Mouse (Mus musculus) liver, embryonic 16.5 days (tissue): ENCODE results near the gene Ptma. TPM values are rescaled to one million over a fixed set of nuclear protein-coding genes. Genes with fewer than 3 reads are reported as not detected.

Experiments used
- ATAC-seq: fragments of 200-750 bp; cut with Nextera tagmentation; 2 replicates; pipeline ENCODE4 v1.8.0; 2017; ENCODE audit warnings: low read depth, mild to moderate bottlenecking, moderate number of reproducible peaks, moderate library complexity
- H3K27ac ChIP-seq: fragments of 300-500 bp; sonication (generic); 2 replicates; pipeline ENCODE4 v1.5.1; 2014; ENCODE audit warnings: mild to moderate bottlenecking, low read length
- H3K27me3 ChIP-seq: fragments of 300-500 bp; sonication (generic); 2 replicates; pipeline ENCODE4 v1.6.1; 2014; ENCODE audit warnings: low read depth, low read length, mixed read lengths; ENCODE audit not compliant: control insufficient read depth, insufficient read depth
- H3K36me3 ChIP-seq: fragments of 300-500 bp; sonication (generic); 2 replicates; pipeline ENCODE4 v1.6.1; 2014; ENCODE audit warnings: mild to moderate bottlenecking; ENCODE audit not compliant: control insufficient read depth, insufficient read depth
- H3K4me1 ChIP-seq: fragments of 300-500 bp; sonication (generic); 2 replicates; pipeline ENCODE4 v1.6.1; 2014; ENCODE audit warnings: low read depth, low read length, mixed read lengths; ENCODE audit not compliant: control insufficient read depth
- H3K4me2 ChIP-seq: fragments of 300-500 bp; sonication (generic); 2 replicates; pipeline ENCODE4 v1.6.1; 2014; ENCODE audit warnings: low read depth, low read length, mixed read lengths
- H3K4me3 ChIP-seq: fragments of 300-500 bp; sonication (generic); 2 replicates; pipeline ENCODE4 v1.5.1; 2014; ENCODE audit warnings: low read depth, mild to moderate bottlenecking, low read length
- H3K9ac ChIP-seq: fragments of 300-500 bp; sonication (generic); 2 replicates; pipeline ENCODE4 v1.6.1; 2014; ENCODE audit warnings: low read depth, low read length
- H3K9me3 ChIP-seq: fragments of 300-500 bp; sonication (generic); replicated peaks from 2 replicates; pipeline ENCODE4 v1.6.1; 2016; ENCODE audit warnings: low read length; ENCODE audit not compliant: control insufficient read depth
- WGBS: fragments of 180-500 bp; shearing (Covaris S2); extraction: QIAGEN DNeasy Blood & Tissue Kit; methylation state at CpG from one replicate; pipeline ENCODE4 v1.1.7; 2014; ENCODE audit not compliant: insufficient replicate concordance; 5-methylcytosine and 5-hydroxymethylcytosine counted together
- polyA plus RNA-seq: library from polyadenylated mRNA; unstranded; fragments of >200 nt; fragmentation: Nextera tagmentation; extraction: Ambion mirVana; gene quantifications from 2 replicates; pipeline ENCODE4 v1.2.1, GENCODE M21; 2015

The Ptma gene
- polyA plus RNA-seq, 1 experiment from 2014 or later = 500 TPM

DNA sequence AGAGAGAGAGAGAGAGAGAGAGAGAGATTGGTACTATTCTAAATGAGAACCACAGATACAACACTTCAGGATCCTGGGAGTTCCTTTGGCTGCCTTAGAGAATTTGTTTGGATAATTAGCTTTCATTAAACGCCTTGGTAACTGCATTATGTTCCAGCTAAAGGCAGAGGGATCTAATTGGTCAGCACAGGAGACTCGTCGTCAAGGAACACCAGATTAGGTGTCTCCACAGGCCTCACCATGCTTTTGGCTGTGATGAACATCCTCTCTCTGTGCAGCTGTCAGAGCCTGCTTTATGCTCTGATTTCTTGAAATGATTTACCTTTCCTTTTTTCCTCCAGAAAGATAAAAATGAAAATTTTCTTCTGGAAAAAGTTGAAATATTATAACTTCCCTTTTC, 20.3 kb downstream of the Ptma start:
- no peak overlapping the region for H3K4me3 ChIP-seq
- no peaks in the 10 kb centered on the region for H3K27me3 ChIP-seq
- no peak overlapping the region for H3K27ac ChIP-seq
- H3K4me1 ChIP-seq = no peaks in the 10 kb centered on the region; the same call in 1 of the 2 replicates
- no peak overlapping the region for H3K4me2 ChIP-seq
- H3K9ac ChIP-seq = no peak overlapping the region
- H3K36me3 ChIP-seq = 0 out of 2 replicates have a peak, but pooled peaks cover 10% of the 10 kb centered on the region
- WGBS = 69% methylated on average over 3 of the region's 3 CpGs
- ATAC-seq = no peak
- H3K9me3 ChIP-seq = no peaks in the 10 kb centered on the region

DNA sequence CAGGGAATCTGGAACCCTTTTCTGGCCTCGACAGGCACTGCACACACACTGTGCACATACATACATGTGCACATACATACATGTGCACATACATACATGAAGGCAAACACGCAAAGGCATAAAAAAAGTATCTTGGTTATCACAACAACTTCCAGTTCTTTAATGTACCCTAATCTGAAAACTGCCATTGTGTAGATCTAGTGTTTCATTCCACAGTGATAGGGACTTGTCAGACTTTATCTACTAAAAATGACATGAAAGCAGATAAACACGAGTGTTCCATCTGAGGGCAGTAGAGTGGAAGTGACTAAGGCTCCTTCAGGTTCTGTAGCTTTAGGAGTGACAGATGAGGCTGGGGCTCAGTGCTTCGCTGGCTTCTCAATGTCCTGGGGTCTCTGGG, 24.8 kb downstream of the Ptma start:
- no peaks in the 10 kb centered on the region; the same call in 1 of the 2 replicates for H3K4me1 ChIP-seq
- WGBS = 57% methylated on average over 4 of the region's 4 CpGs
- no peaks in the 10 kb centered on the region for H3K36me3 ChIP-seq
- H3K4me2 ChIP-seq = no peak overlapping the region
- ATAC-seq = no peak
- H3K4me3 ChIP-seq = no peak overlapping the region
- H3K27ac ChIP-seq = no peak overlapping the region
- no peaks in the 10 kb centered on the region for H3K9me3 ChIP-seq
- H3K27me3 ChIP-seq = no peaks in the 10 kb centered on the region
- no peak overlapping the region for H3K9ac ChIP-seq

DNA sequence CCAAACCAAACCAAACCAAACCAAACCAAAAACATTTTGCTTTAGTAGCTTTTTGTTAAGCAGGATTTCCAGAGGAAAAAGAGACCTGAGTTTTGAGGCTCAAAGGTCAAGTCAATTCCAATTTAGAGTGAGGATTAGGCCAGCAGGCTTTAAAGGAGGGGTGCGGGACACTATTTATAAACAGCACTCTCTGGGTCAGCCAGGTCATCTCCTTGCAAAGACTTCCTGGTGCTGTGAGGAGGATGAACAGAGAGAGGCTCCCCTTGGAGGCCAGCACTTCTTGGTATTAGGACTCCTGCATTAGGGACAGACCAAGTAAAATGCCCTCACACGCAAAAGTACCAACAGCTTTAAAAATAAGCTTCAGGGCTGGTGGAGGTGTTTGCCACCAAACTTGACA, 25.4 kb downstream of the Ptma start:
- Histone ChIP-seq H3K4me2 (no peak overlapping the region), H3K9me3 (no peaks in the 10 kb centered on the region), H3K4me3 (no peak overlapping the region), H3K9ac (no peak overlapping the region), H3K27ac (no peak overlapping the region), H3K36me3 (no peaks in the 10 kb centered on the region), H3K4me1 (no peaks in the 10 kb centered on the region; the same call in 1 of the 2 replicates), H3K27me3 (no peaks in the 10 kb centered on the region)
- ATAC-seq = no peak
- 73% methylated on average over 2 of the region's 2 CpGs for WGBS

DNA sequence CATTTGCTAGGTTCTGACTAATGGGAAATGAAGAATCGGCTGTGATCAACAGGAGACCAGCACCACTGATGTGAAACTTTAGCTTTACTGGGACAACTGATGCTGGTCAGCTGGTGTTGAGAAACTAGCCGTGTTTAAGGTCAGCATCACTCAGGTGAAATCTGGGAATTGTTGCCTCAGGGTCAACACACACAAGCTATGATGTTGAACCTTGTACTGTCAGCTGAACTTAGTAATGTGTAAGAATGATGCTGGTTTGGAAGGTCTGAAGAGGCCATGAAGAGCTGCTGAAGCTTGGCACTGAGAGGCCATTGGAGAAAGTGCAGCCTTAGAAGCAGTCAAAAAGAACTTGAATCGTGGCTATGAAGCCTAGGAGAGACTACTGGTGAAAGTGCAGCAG, 29.1 kb downstream of the Ptma start:
- peak; percentile 67 for ATAC-seq
- Histone ChIP-seq H3K27ac (peak overlapping the region; percentile 18; the same call in 1 of the 2 replicates), H3K4me3 (no peak overlapping the region), H3K9ac (no peak overlapping the region), H3K36me3 (no peaks in the 10 kb centered on the region), H3K9me3 (no peaks in the 10 kb centered on the region), H3K4me1 (peaks cover 10% of the 10 kb centered on the region), H3K4me2 (no peak overlapping the region), H3K27me3 (no peaks in the 10 kb centered on the region)
- WGBS = 59% methylated on average over 3 of the region's 3 CpGs

- H3K4me2 ChIP-seq = no peak overlapping the region
- peak; percentile 66 for ATAC-seq
- H3K36me3 ChIP-seq = no peaks in the 10 kb centered on the region
- H3K27ac ChIP-seq = peak overlapping the region; percentile 29; the same call in 1 of the 2 replicates
- H3K4me1 ChIP-seq = peaks cover 13% of the 10 kb centered on the region
- no peaks in the 10 kb centered on the region for H3K27me3 ChIP-seq
- H3K9me3 ChIP-seq = no peaks in the 10 kb centered on the region
- H3K9ac ChIP-seq = no peak overlapping the region
- WGBS = 28% methylated on average over 7 of the region's 7 CpGs
- no peak overlapping the region for H3K4me3 ChIP-seq
These were observed 31.3 kb downstream of the Ptma start for GRCm38 (mm10) chr1:86557872-86558271.

DNA sequence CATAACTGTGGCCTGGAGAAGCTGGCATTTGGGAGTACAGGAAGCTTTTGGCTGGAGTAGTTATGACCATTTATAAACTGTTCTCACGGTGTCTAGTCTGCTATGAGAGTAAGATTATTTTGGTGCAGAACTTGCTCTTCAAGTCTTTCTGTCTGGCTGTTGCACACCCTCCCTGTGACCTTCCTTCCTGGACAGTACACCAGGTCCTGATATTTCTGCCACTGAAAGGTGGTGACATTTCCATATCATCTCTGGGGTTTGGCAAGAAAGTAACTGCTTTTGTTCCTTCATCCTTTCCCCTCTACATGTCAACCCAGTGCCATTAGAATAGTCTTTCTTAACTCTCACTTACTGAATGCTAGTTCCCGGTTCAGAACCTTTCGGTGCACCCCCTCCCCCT, 32.7 kb downstream of the Ptma start:
- H3K4me3 ChIP-seq = no peak overlapping the region
- WGBS = 67% methylated on average over 3 of the region's 3 CpGs
- no peak overlapping the region for H3K4me2 ChIP-seq
- peaks cover 13% of the 10 kb centered on the region for H3K4me1 ChIP-seq
- no peaks in the 10 kb centered on the region for H3K9me3 ChIP-seq
- no peak for ATAC-seq
- H3K9ac ChIP-seq = no peak overlapping the region
- H3K27me3 ChIP-seq = no peaks in the 10 kb centered on the region
- no peak overlapping the region for H3K27ac ChIP-seq
- H3K36me3 ChIP-seq = no peaks in the 10 kb centered on the region

DNA sequence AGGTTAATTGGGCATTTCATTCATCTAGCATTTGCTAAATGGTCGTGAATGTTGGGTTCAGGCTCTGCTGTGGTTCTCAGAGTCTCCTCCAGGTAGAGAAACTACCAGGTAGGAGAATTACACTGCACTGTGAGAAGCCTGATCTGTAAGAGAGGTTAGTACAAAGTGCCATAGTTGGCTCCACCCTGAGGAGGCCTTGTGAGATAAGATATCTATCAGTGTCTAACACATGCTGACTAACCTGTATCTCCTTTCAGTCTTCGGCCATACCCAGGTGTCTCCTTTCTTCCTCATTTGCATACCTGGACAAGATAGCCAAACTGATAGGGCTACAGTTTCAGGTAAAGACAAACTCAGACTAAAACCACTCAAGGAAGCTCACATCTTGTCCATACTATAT, 36.1 kb downstream of the Ptma start:
- WGBS = 41% methylated on average over 2 of the region's 2 CpGs
- H3K27me3 ChIP-seq = no peaks in the 10 kb centered on the region
- no peak overlapping the region for H3K9ac ChIP-seq
- no peaks in the 10 kb centered on the region for H3K9me3 ChIP-seq
- H3K27ac ChIP-seq = no peak overlapping the region
- H3K4me2 ChIP-seq = no peak overlapping the region
- no peaks in the 10 kb centered on the region for H3K36me3 ChIP-seq
- ATAC-seq = no peak
- no peak overlapping the region for H3K4me3 ChIP-seq
- peaks cover 8% of the 10 kb centered on the region for H3K4me1 ChIP-seq

DNA sequence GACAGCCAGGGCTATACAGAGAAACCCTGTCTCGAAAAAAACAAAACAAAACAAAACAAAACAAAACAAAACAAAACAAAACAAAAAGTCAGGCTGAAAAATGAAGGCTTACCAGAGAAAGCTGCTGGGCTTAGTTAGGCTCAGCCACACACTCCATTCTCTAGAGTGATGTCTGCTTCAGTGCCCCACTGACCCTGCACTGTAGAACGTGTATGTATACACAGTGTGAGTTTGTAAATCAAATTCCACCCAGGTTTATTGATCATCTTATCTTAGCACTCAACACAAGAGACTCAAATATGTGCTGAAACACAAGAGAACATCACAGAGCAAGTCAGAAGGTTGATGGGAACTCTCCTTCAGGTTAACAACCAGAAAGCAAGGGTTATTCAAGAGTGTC, 41.9 kb downstream of the Ptma start:
- Histone ChIP-seq H3K9ac (no peak overlapping the region), H3K4me2 (no peak overlapping the region), H3K9me3 (no peaks in the 10 kb centered on the region), H3K36me3 (no peaks in the 10 kb centered on the region), H3K27me3 (no peaks in the 10 kb centered on the region), H3K27ac (no peak overlapping the region), H3K4me3 (no peak overlapping the region), H3K4me1 (no peaks in the 10 kb centered on the region; the same call in 1 of the 2 replicates)
- ATAC-seq = peak; percentile 76
- WGBS = 77% methylated on average over 2 of the region's 2 CpGs

DNA sequence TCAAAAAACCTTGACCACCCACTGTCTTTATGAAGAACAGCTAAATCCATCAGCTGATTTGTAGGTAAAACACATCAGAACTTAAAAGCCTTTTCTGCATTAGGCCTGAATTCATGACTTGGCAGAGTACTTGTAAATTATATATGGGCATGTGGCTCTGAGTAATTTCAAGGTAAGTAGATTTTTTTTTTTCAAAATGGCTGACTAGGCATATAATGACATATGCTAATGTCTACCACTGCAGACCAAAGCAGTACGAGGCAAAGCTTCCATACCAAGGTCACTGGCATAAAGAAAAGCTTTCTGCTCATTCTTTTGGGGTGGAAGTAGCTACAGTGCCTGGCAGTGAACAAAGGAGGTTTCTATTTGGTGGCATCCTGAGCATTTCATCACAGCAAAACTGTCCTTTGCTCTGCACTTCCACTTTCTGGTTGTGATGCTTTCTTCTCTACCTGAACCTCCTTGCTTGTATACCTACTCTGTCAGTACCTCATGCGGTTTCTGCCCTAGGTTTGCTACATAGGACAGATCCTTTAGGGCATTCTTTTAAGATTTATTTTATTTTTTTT, 42.9 kb downstream of the Ptma start:
- Histone ChIP-seq H3K9ac (no peak overlapping the region), H3K4me2 (no peak overlapping the region), H3K27ac (no peak overlapping the region), H3K27me3 (no peaks in the 10 kb centered on the region), H3K36me3 (no peaks in the 10 kb centered on the region), H3K4me1 (no peaks in the 10 kb centered on the region; the same call in 1 of the 2 replicates), H3K4me3 (no peak overlapping the region), H3K9me3 (no peaks in the 10 kb centered on the region)
- 75% methylated on average over 2 of the region's 2 CpGs for WGBS
- no peak for ATAC-seq
